Mouse (Mus musculus): Measurements from ENCODE around the gene Tsen34. TPM values are rescaled to one million over a fixed set of nuclear protein-coding genes. Genes with fewer than 3 reads are reported as not detected.
"Not testable (repeated sequence)": the region's sequence is repeated elsewhere in the genome, so short reads cannot be mapped to it uniquely, and the experiment has no call there.

Gene Tsen34
- total RNA-seq, 2 experiments from 2014 or later: 37.3 to 40.6 TPM

DNA sequence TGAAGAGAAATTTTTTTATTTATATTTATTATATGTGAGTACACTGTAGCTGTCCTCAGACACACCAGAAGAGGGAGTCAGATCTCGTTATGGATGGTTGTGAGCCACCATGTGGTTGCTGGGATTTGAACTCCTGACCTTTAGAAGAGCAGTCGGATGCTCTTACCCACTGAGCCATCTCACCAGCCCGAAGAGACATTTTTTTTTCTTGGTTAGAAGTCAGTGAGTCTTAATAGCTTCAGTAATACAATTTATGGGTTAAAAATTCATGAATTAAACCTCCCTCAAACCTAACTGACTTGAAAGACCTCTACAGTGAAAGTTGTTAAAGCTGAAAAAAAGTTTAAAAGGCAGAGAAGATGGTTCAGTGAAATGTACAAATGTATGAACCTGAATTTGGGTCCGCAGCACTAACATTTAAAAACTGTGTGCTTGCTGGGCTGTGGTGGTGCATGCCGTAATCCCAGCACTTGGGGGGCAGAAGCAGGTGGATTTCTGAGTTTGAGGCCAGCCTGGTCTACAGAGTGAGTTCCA is 15.9 kb downstream of the Tsen34 start:
- DNase-seq; intact Hi-C loops (cut with DNase I; ENCODE audit: low total_unique reads): not testable (repeated sequence)

DNA sequence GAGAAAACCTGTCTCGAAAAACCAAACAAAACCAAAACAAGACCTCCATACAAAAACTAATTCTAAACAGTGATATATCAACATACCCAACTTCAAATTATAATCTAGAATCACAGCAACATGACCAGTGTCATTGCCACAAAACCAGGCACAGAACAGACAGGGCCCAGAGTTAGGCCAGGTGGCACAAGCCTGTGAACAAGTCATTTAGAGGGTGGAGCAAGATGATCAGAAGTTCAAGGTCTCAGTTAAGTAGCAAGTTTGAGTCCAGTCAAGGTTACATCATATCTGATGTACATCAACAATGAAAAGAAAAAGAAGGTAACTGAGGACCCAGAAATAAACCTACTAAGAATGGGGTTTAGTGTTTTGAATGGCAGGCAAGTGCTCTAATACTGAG is 16.3 kb downstream of the Tsen34 start:
- no peak for DNase-seq
- intact Hi-C loops (cut with DNase I; ENCODE audit: low total_unique reads): no loop called here

DNA sequence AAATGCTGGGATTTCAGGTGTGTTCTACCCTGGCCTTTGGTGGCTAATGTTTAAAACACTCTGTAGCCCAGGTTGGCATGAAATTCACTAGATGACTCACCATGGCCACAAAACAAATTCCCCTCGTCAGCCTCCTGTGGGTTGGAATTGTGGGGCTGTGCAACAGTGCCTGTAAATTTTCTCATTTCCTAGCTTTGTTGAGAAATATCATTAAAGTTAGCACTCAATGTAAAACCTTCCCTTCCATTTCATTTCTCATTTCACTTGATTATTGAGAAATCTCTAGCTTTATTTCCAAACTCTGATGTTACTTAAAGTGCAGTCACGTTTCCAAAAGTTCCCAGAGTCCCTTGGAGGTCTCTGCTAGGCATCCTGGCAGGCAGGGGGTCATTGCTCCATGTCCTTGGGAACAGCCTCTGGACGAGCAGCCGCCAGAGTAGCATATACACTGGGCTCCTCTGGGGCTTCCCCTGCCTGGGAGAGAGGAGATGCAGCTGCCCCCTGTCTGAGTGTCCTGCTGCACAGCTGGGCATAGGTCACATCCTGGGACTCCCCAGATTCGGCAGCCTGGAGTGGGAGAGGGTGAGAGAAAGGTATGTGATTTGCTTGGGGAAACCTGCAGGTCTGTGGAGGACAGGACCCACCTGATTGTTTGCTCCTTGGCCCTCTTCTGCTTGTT is 19.7 kb downstream of the Tsen34 start:
- intact Hi-C loops (cut with DNase I; ENCODE audit: low total_unique reads): no loop called here

GRCm38 (mm10) chr7:3715249-3715648 is 22.6 kb downstream of the Tsen34 start:
- no peak for DNase-seq
- intact Hi-C loops (cut with DNase I; ENCODE audit: low total_unique reads): no loop called here

More for the DNA sequence above, 19.7 kb downstream of the Tsen34 start:
- no peak for DNase-seq

DNA sequence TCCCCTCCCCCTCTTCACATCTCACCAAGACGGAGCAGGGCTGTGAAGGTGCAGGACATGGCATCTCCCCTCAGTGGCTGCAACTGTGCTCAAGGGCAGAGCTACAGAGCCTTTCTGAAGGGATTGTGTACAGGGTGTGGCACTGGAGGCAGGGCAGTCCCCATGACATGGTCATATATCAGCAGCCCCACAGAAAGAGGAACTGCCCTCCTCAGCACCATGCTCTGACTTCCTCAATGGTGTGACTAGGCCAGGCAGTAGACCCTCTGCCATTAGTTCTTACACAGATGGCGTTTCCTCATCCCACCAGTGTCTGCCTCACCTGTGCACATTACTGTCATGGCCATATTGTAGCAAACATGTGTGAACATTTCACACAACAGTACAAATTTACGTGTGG is 27.6 kb downstream of the Tsen34 start, which contains the start of gene Pirb:
Gene Pirb, minus strand, starts transcription at position 124 of the 400 bp plus-strand sequence.
- intact Hi-C loops (cut with DNase I; ENCODE audit: low total_unique reads); DNase-seq: not testable (repeated sequence)

- DNase-seq; intact Hi-C loops (cut with DNase I; ENCODE audit: low total_unique reads): not testable (repeated sequence)
Measured at GRCm38 (mm10) chr7:3725459-3725858, 32.8 kb downstream of the Tsen34 start.

GRCm38 (mm10) chr7:3732675-3733074 is 40.0 kb downstream of the Tsen34 start:
- DNase-seq; intact Hi-C loops (cut with DNase I; ENCODE audit: low total_unique reads): not testable (repeated sequence)

Small RNAs within 50 kb of the gene (microRNA-seq; reads per million reads assigned to microRNA genes)
- 2.0 to 2.9 reads per million in 2 experiments for gene Mir3572

Other genes starting within 250 kb of the Tsen34 start
- gene Tarm1, start 190.2 kb upstream of the Tsen34 start, total RNA-seq (2021): under 1 TPM in 1 of 2 experiments, not detected in 1; 0.12 TPM
- gene Oscar, start 76.7 kb upstream of the Tsen34 start, total RNA-seq (2021): under 1 TPM in 1 of 2 experiments, not detected in 1; 0.13 TPM
- gene Ndufa3, start 75.5 kb upstream of the Tsen34 start, total RNA-seq (2021): 100 to 1,000 TPM; 731 to 849 TPM
- gene Tfpt, start 62.9 kb upstream of the Tsen34 start, total RNA-seq (2021): 10 to 100 TPM; 11.5 to 14.6 TPM
- 10 to 100 TPM; 24.7 to 27.4 TPM for gene Prpf31, start 62.9 kb upstream of the Tsen34 start, total RNA-seq (2021)
- 10 to 100 TPM; 18.0 to 22.3 TPM for gene Cnot3, start 47.6 kb upstream of the Tsen34 start, total RNA-seq (2021)
- gene Leng1, start 27.0 kb upstream of the Tsen34 start, total RNA-seq (2021): 1 to 10 TPM; 4.8 to 5.6 TPM
- under 1 TPM; 0.64 to 0.84 TPM for gene Tmc4, start 15.3 kb upstream of the Tsen34 start, total RNA-seq (2021)
- gene Mboat7, start 660 bp downstream of the Tsen34 start, total RNA-seq (2021): 10 to 100 TPM; 10.6 to 12.8 TPM
- gene Rps9, start 11.1 kb downstream of the Tsen34 start, total RNA-seq (2021): 100 to 1,000 TPM; 561 to 608 TPM
- 1 to 10 TPM; 1.0 to 1.3 TPM for gene Pirb, start 27.5 kb downstream of the Tsen34 start, total RNA-seq (2021)
- gene Gm15448, start 132.8 kb downstream of the Tsen34 start, total RNA-seq (2021): under 1 TPM in 1 of 2 experiments, not detected in 1; 0.10 TPM
- under 1 TPM; 0.16 to 0.18 TPM for gene Pira2, start 152.2 kb downstream of the Tsen34 start, total RNA-seq (2021)
- under 1 TPM in 1 of 2 experiments, not detected in 1; 0.12 TPM for gene Gm14548, start 205.3 kb downstream of the Tsen34 start, total RNA-seq (2021)
- not detected for gene Lilra6, start 222.6 kb downstream of the Tsen34 start, total RNA-seq (2021)

Measured in gastrocnemius, postnatal 14 days (tissue).